Mouse (Mus musculus) liver, embryonic 12.5 days (tissue): ENCODE measurements at regions not wholly inside any gene's neighbourhood (a gene's known extent, or its start where the extent isn't known, plus 50 kb on each side); places are given as distances from the start of the nearest gene placed in this dataset.

Source experiments
- ATAC-seq: fragments of 200-750 bp; cut with Nextera tagmentation; 2 replicates; pipeline ENCODE4 v1.8.0; 2017; ENCODE audit warnings: moderate number of reproducible peaks, mild to moderate bottlenecking, moderate library complexity
- H3K27ac ChIP-seq: fragments of 300-500 bp; sonication (generic); 2 replicates; pipeline ENCODE4 v1.5.1; 2016; ENCODE audit warnings: mild to moderate bottlenecking
- H3K27me3 ChIP-seq: fragments of 300-500 bp; sonication (generic); replicated peaks from 2 replicates; pipeline ENCODE4 v1.6.1; 2016; ENCODE audit warnings: mild to moderate bottlenecking, moderate library complexity
- H3K36me3 ChIP-seq: fragments of 300-500 bp; sonication (generic); 2 replicates; pipeline ENCODE4 v1.6.1; 2016; ENCODE audit warnings: mild to moderate bottlenecking, moderate library complexity
- H3K4me1 ChIP-seq: fragments of 300-500 bp; sonication (generic); 2 replicates; pipeline ENCODE4 v1.6.1; 2016
- H3K4me2 ChIP-seq: fragments of 300-500 bp; sonication (generic); 2 replicates; pipeline ENCODE4 v1.6.1; 2016; ENCODE audit warnings: mild to moderate bottlenecking, moderate library complexity
- H3K4me3 ChIP-seq: fragments of 300-500 bp; sonication (generic); 2 replicates; pipeline ENCODE4 v1.5.1; 2016; ENCODE audit warnings: mild to moderate bottlenecking, moderate library complexity
- H3K9ac ChIP-seq: fragments of 300-500 bp; sonication (generic); 2 replicates; pipeline ENCODE4 v1.6.1; 2016; ENCODE audit warnings: mild to moderate bottlenecking, moderate library complexity
- H3K9me3 ChIP-seq: fragments of 300-500 bp; sonication (generic); replicated peaks from 2 replicates; pipeline ENCODE4 v1.6.1; 2016; ENCODE audit warnings: mild to moderate bottlenecking, moderate library complexity
- WGBS: fragments of 180-500 bp; shearing (Covaris S2); methylation state at CpG from one replicate; pipeline ENCODE4 v1.1.7; 2016; ENCODE audit not compliant: insufficient replicate concordance; 5-methylcytosine and 5-hydroxymethylcytosine counted together

- Histone ChIP-seq H3K4me1 (no peaks in the 10 kb centered on the region), H3K9me3 (no peaks in the 10 kb centered on the region), H3K9ac (no peak overlapping the region), H3K27ac (no peak overlapping the region), H3K36me3 (no peaks in the 10 kb centered on the region), H3K27me3 (no peaks in the 10 kb centered on the region), H3K4me2 (no peak overlapping the region), H3K4me3 (no peak overlapping the region)
- WGBS, result 43% methylated on average over 12 of the region's 12 CpGs
- no peak for ATAC-seq
Observed at GRCm38 (mm10) chr9:120628794-120629560, 57.7 kb downstream of the Rpl14 start.

DNA sequence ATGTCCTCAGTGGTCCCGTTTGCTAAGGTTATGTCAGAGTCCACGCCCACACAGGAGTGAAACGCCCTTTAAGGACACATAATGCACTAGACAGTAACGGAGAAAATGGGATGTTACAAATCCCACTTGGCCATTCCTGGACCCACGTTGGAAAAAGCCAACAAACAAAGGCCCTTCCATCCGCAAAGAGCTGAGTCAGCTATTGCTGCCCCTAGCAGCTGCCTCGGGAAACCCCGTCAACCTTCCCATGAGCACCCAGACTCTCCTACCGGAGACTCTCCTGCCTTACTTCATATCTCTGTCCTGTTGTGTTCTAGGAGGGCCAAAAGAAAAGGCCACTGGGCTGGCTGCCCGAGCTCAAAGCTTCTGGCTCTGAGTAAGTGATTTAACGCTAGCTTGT lies 58.4 kb downstream of the Rpl14 start:
- Histone ChIP-seq H3K27ac (no peak overlapping the region), H3K27me3 (no peaks in the 10 kb centered on the region), H3K4me2 (no peak overlapping the region), H3K4me1 (no peaks in the 10 kb centered on the region), H3K9ac (no peak overlapping the region), H3K36me3 (no peaks in the 10 kb centered on the region), H3K9me3 (no peaks in the 10 kb centered on the region), H3K4me3 (no peak overlapping the region)
- ATAC-seq, result no peak
- 67% methylated on average over 11 of the region's 11 CpGs for WGBS

GRCm38 (mm10) chr9:120632821-120633220 lies 61.6 kb downstream of the Rpl14 start:
- H3K4me1 ChIP-seq, result no peaks in the 10 kb centered on the region
- ATAC-seq, result no peak
- no peak overlapping the region for H3K4me3 ChIP-seq
- no peaks in the 10 kb centered on the region for H3K27me3 ChIP-seq
- H3K36me3 ChIP-seq, result no peaks in the 10 kb centered on the region
- no peak overlapping the region for H3K4me2 ChIP-seq
- no peak overlapping the region for H3K9ac ChIP-seq
- H3K9me3 ChIP-seq, result no peaks in the 10 kb centered on the region
- WGBS, result 75% methylated on average over 10 of the region's 10 CpGs
- no peak overlapping the region for H3K27ac ChIP-seq

DNA sequence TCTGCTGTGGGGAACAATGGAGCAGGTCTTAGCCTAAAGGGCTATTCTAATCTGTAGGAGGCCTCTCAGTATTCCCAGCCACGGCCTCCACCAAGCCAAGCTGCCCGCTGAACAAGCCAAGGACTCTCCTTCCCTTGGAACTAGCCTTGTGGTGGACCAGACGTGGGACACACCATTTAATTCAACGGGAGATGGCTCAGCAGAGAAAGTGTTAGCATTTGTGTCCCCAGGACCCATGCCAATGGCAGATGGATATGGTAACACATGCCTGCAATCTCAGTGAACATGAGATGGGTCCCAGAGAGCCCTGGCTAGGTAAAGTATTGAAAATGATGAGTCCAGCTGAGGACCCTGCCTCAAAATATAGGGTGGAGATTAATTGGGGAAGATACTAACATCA lies 71.4 kb downstream of the Rpl14 start:
- no peaks in the 10 kb centered on the region for H3K9me3 ChIP-seq
- H3K4me3 ChIP-seq, result no peak overlapping the region
- ATAC-seq, result no peak
- no peaks in the 10 kb centered on the region for H3K27me3 ChIP-seq
- H3K4me1 ChIP-seq, result no peaks in the 10 kb centered on the region
- H3K9ac ChIP-seq, result no peak overlapping the region
- no peaks in the 10 kb centered on the region for H3K36me3 ChIP-seq
- 58% methylated on average over 4 of the region's 4 CpGs for WGBS
- H3K27ac ChIP-seq, result no peak overlapping the region
- no peak overlapping the region for H3K4me2 ChIP-seq

GRCm38 (mm10) chr9:120643371-120643770 lies 72.1 kb downstream of the Rpl14 start:
- no peak overlapping the region for H3K4me2 ChIP-seq
- no peak overlapping the region for H3K27ac ChIP-seq
- H3K9me3 ChIP-seq, result no peaks in the 10 kb centered on the region
- no peaks in the 10 kb centered on the region for H3K36me3 ChIP-seq
- ATAC-seq, result no peak
- H3K4me1 ChIP-seq, result no peaks in the 10 kb centered on the region
- no peak overlapping the region for H3K9ac ChIP-seq
- no peak overlapping the region for H3K4me3 ChIP-seq
- 67% methylated on average over 3 of the region's 3 CpGs for WGBS
- H3K27me3 ChIP-seq, result no peaks in the 10 kb centered on the region

GRCm38 (mm10) chr9:120645776-120646175 lies 74.5 kb downstream of the Rpl14 start:
- Histone ChIP-seq H3K4me3 (no peak overlapping the region), H3K27me3 (no peaks in the 10 kb centered on the region)
- 91% methylated on average over 10 of the region's 10 CpGs for WGBS

DNA sequence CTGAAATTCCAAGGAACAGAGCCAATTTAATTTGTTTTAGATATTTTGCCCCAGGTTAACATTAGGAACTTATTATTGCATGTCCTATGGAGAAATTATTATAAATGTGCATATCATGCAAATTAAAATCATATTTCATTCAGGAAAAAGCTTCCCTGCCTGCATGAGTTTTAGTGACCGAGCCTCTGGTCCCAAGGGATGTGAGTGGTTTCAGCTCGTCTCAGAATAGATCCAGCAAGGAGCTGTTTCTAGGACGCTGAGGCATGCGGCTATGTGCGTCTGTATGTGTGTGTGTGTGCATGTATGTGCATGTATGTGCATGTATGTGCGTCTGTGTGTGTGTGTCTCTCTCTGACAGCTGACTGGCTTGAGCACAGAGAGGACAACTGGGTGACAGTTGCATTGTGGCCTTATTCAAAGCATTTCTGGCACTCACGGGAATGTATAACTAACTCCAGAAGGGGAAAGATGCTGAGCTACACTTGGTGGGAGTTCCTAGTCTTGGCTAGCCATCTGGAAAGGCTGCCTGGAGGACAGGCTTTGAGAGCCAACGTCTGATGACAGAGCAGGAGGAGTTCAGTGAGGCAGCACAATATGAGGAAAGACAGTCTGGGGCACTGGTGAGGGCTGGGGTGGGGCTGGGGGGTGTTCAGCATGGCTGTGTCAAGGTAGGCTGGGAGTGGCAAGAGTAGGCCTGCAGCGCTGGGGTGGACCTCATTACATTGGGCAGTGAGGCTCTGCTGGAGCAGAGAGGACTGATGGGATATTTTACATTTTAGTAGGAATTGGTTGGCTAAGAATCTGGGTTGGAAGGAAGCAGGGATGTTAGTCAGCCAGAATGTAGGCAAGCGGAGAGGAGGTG lies 75.8 kb downstream of the Rpl14 start:
- ATAC-seq, result no peak
- Histone ChIP-seq H3K27me3 (no peaks in the 10 kb centered on the region), H3K4me1 (no peaks in the 10 kb centered on the region), H3K36me3 (no peaks in the 10 kb centered on the region), H3K4me2 (no peak overlapping the region), H3K4me3 (no peak overlapping the region), H3K9me3 (no peaks in the 10 kb centered on the region), H3K9ac (no peak overlapping the region), H3K27ac (no peak overlapping the region)
- 72% methylated on average over 10 of the region's 10 CpGs for WGBS

More at GRCm38 (mm10) chr9:120645776-120646175, 74.5 kb downstream of the Rpl14 start:
- Histone ChIP-seq H3K27ac (no peak overlapping the region), H3K9me3 (no peaks in the 10 kb centered on the region), H3K9ac (no peak overlapping the region), H3K4me1 (no peaks in the 10 kb centered on the region), H3K4me2 (no peak overlapping the region), H3K36me3 (no peaks in the 10 kb centered on the region)
- ATAC-seq, result no peak

DNA sequence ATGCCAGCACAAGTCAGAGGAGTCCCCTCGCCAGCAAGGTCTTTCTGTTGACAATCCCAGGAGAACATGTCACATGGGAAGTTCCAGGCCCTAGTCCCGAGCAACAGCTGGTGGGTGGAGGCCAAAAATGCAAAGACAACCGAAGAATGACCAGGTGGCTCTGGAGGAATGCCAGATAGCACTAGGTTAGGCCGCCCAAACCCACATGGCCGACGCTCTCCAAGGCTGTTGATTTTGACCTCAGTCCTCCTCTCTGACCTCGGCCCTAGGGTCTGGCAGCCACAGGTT lies 76.4 kb downstream of the Rpl14 start:
- no peaks in the 10 kb centered on the region for H3K36me3 ChIP-seq
- no peaks in the 10 kb centered on the region for H3K9me3 ChIP-seq
- H3K4me2 ChIP-seq, result no peak overlapping the region
- no peaks in the 10 kb centered on the region for H3K4me1 ChIP-seq
- no peaks in the 10 kb centered on the region for H3K27me3 ChIP-seq
- no peak overlapping the region for H3K9ac ChIP-seq
- WGBS, result 73% methylated on average over 7 of the region's 7 CpGs
- no peak overlapping the region for H3K4me3 ChIP-seq
- ATAC-seq, result no peak
- no peak overlapping the region for H3K27ac ChIP-seq

DNA sequence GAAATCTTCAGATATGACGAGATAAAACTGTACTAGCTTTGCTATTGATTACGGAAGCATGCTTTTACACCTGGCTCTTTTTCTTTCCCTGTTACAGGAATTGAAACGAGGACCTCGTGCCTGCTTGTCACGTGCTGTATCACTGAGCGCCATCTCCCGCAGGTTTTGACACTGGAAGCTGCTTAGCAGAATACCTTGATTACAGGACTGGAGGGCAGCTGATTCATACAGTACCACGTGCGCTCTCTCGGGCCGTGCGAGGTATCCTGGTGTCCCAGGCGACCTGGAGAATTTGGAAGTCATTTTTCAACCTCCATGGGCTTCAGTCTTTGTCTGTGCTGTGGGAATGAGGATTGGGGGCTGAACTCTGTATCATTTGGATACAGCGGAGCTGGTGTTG lies 81.5 kb downstream of the Rpl14 start:
- H3K9me3 ChIP-seq, result no peaks in the 10 kb centered on the region
- no peak overlapping the region for H3K4me2 ChIP-seq
- H3K36me3 ChIP-seq, result no peaks in the 10 kb centered on the region
- H3K27ac ChIP-seq, result no peak overlapping the region
- H3K4me3 ChIP-seq, result no peak overlapping the region
- H3K27me3 ChIP-seq, result no peaks in the 10 kb centered on the region
- 70% methylated on average over 14 of the region's 14 CpGs for WGBS
- H3K4me1 ChIP-seq, result no peaks in the 10 kb centered on the region
- no peak overlapping the region for H3K9ac ChIP-seq
- ATAC-seq, result no peak

GRCm38 (mm10) chr9:120653170-120653569 lies 81.9 kb downstream of the Rpl14 start:
- no peak for ATAC-seq
- 67% methylated on average over 5 of the region's 5 CpGs for WGBS

GRCm38 (mm10) chr9:120654736-120655135 lies 83.5 kb downstream of the Rpl14 start:
- Histone ChIP-seq H3K4me1 (no peaks in the 10 kb centered on the region), H3K4me2 (no peak overlapping the region), H3K9ac (no peak overlapping the region), H3K27ac (no peak overlapping the region), H3K27me3 (no peaks in the 10 kb centered on the region), H3K4me3 (no peak overlapping the region), H3K9me3 (no peaks in the 10 kb centered on the region), H3K36me3 (no peaks in the 10 kb centered on the region)
- 8% methylated on average over 1 of the region's 1 CpGs for WGBS
- ATAC-seq, result no peak

More at GRCm38 (mm10) chr9:120653170-120653569, 81.9 kb downstream of the Rpl14 start:
- H3K27me3 ChIP-seq, result no peaks in the 10 kb centered on the region
- H3K9ac ChIP-seq, result no peak overlapping the region
- H3K36me3 ChIP-seq, result no peaks in the 10 kb centered on the region
- no peak overlapping the region for H3K4me2 ChIP-seq
- H3K9me3 ChIP-seq, result no peaks in the 10 kb centered on the region
- no peaks in the 10 kb centered on the region for H3K4me1 ChIP-seq
- H3K4me3 ChIP-seq, result no peak overlapping the region
- no peak overlapping the region for H3K27ac ChIP-seq

- no peaks in the 10 kb centered on the region for H3K9me3 ChIP-seq
- no peak overlapping the region for H3K4me3 ChIP-seq
- WGBS, result 15% methylated on average over 5 of the region's 6 CpGs
- no peaks in the 10 kb centered on the region for H3K27me3 ChIP-seq
- no peak overlapping the region for H3K4me2 ChIP-seq
- H3K4me1 ChIP-seq, result no peaks in the 10 kb centered on the region
- no peaks in the 10 kb centered on the region for H3K36me3 ChIP-seq
- no peak overlapping the region for H3K9ac ChIP-seq
- H3K27ac ChIP-seq, result no peak overlapping the region
- ATAC-seq, result no peak
Observed at GRCm38 (mm10) chr9:120656976-120657375, 85.7 kb downstream of the Rpl14 start.
